Mouse (Mus musculus): ENCODE results near the gene Sspo. TPM values are rescaled to one million over a fixed set of nuclear protein-coding genes. Genes with fewer than 3 reads are reported as not detected.
A peak's percentile ranks its signal among the peaks of the same experiment; 100 is the strongest.

Sspo gene
- total RNA-seq, 1 experiment from 2014 or later = not detected

DNA sequence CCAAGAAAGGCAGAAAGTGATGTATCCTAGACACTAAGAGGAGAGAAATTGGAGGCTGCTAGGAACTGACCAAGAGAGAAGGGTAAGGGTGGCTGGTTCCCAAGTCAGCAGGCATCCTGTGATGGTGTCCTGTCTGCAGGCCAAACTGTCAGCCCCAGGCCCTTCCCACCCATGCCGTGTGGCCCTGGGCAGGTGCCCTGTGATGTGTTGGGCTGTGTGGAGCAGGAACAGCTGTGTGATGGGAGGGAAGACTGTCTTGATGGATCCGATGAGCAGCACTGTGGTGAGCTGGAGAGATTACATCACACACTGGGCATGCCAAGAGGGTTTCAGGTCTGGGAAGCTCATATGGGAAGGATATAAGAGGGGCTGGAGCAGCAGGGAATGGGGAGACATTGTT, 22.7 kb downstream of the Sspo start:
- no peak for ATAC-seq (replicated peaks; ENCODE audit: low read depth, poor library complexity, severe bottlenecking)

DNA sequence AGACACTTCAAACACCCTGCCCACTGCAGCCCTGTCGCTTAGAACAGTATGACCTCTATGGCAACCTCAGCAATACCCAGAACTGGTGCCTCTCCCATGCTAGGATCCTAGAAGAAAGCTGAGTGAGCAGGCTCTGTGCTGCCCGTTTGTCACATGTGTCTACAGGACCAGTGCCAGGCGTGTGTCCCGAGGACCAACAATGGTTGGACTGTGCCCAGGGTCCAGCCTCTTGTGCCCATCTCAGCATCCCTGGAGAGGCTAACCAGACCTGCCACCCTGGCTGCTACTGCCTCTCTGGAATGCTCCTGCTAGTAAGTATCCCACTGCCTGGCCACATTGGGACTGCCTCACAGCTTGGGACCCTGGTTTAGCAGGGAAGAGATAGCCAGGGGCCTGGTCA, 30.4 kb downstream of the Sspo start:
- ATAC-seq (replicated peaks; ENCODE audit: low read depth, poor library complexity, severe bottlenecking) = no peak

DNA sequence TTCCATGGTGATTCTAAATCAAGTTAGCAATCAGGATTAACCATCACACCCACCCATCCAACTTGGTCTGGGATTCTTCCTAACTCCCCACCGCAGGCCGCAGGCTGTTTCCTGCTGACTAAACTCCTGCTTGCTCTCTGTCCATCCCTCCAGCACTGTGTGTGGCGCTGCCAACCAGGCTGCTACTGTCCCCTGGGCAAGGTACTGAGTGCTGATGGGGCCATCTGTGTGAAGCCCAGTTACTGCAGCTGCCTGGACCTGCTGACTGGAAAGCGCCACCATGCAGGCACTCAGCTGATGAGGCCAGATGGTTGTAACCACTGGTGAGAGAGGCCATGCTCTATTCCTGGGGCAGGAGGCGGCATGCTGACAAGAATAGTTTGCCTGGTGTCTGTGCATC, 34.5 kb downstream of the Sspo start:
- peak; percentile 49 for ATAC-seq (replicated peaks; ENCODE audit: low read depth, poor library complexity, severe bottlenecking)

DNA sequence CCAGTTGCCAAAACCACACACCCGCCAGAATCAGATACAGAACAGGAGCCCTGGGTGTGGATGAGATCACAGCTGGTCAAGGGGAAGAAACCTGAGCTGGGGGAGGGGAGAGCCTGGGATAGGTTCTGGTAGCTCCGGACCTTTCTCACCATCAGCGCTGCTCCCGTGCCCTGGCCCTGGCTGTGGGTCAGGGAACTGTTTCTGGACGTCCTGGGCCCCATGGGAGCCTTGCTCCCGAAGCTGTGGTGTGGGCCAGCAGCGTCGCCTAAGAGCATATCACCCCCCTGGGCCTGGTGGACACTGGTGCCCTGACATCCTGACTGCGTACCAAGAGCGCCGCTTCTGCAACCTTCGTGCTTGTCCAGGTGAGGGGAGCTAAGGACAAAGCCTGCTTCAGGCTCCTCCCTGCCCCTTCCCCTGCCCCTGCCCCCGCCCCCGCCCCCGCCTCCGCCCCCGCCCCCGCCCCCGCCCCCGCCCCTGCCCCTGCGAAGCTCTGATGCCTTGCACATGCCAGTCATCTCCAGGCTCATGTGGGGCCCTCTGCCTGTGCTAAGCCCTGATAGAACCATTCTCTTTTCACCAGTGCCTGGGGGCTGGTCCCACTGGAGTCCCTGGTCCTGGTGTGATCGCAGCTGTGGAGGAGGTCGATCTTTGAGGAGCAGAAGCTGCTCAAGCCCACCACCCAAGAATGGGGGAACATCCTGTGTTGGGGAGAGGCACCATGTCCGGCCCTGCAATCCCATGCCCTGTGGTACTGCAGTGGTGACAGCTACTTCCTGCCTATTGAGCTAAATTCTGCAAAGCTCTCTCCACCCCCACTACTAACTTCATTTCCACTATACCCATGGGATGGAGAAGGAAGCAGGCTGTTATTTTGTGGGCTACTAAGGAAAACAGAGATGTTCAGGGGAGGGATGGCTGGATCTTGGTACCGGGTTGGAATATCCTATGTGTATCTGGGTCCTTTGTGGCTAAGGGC, 40.0 kb downstream of the Sspo start:
- ATAC-seq (replicated peaks; ENCODE audit: low read depth, poor library complexity, severe bottlenecking) = peak; percentile 30

DNA sequence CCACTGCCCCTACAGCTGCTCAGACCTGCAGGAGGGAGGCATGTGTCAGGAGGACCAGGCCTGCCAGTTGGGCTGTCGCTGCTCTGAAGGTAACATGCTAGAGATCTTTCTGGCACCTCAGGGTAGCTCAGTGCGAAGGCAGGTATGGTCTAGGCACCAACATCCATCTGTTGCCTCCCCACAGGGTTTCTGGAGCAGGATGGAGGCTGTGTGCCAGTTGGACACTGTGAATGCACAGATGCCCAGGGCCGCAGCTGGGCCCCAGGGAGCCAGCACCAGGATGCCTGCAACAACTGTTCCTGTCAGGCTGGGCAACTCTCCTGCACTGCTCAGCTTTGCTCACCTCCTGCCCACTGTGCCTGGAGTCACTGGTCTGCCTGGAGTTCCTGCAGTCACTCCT, 41.7 kb downstream of the Sspo start:
- ATAC-seq (replicated peaks; ENCODE audit: low read depth, poor library complexity, severe bottlenecking) = no peak

DNA sequence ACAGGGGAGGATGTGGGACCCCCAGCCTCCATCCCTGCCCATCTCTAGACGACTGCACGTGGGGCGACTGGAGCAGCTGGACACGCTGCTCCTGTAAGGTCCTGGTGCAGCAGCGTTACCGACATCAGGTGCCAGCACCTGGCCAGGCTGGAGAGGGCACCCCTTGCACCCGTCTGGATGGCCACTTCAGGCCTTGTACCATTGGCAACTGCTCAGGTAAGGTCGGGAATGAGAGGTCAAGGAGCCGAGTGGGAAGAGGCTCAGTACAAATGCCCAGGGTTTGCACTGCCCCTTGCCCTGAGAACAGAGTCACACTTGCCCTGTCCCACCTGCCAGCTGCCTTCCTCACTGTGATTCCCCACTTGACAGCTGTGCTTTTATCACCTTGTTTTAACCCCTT, 43.3 kb downstream of the Sspo start:
- ATAC-seq (replicated peaks; ENCODE audit: low read depth, poor library complexity, severe bottlenecking) = no peak

DNA sequence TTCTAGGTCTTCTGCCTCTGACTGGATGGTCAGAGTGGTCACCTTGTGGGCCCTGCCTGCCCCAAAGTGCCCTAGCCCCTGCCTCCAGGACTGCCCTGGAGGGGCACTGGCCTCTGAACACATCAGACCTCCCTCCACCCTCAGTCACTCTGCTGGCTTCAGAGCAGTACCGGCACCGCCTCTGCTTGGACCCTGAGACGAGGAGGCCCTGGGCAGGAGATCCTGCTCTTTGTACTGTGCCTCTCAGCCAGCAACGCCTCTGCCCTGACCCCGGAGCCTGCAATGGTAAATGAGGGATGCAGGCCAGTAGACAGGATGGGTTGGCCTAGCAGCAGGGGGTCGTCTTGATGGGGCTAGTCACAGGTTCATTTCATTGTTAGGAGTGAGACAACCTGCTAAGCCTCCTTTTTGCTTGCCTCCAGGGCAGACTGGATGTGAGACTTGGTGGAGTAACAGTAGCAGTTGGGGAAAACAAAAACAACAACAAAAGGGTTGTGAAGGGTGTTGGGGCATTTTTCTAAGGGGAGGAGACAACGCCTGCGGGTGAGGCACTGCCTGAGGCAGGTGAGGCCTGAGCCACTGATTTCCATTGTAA, 45.2 kb downstream of the Sspo start:
- no peak for ATAC-seq (replicated peaks; ENCODE audit: low read depth, poor library complexity, severe bottlenecking)

DNA sequence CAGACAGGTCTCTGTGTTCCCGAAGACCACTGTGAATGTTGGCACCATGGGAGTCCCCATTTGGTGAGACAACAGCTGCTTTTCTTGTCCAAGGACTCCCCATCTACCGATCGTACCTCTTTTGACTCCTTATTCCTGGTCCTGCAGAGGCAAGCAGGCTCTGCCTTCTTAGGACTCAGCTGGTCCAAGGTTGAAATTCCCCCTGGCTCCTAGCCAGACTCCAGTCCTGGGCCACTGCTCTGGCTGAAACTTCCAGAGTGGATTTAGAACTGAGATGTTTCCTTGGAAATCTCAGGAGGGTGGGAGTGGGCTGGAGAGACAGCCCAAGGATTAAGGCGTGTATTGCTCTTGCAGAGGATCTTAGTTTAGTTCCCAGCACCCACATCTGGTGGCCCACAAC, 49.5 kb downstream of the Sspo start:
- ATAC-seq (replicated peaks; ENCODE audit: low read depth, poor library complexity, severe bottlenecking) = no peak

DNA sequence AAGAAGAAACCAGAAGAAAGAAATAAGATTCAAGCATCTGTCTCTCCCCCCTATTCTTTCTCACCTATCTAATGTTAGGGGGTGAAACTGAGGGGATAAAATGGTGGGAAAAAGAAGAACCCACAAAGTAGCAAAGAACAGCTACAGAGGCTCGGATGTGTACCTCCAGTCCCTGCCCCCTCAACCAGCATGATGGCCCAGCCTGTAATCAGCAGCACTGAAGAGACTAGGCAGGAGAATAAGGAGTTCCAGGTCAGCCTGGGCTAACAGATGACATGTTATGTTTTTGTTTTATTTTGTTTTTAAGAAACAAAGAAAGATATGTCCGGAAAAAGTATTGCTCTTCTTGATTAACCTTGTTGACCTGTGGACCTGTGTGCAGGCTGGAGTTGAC, 55.8 kb downstream of the Sspo start:
- ATAC-seq (replicated peaks; ENCODE audit: low read depth, poor library complexity, severe bottlenecking) = peak; percentile 16; the same call in 1 of the 2 replicates

DNA sequence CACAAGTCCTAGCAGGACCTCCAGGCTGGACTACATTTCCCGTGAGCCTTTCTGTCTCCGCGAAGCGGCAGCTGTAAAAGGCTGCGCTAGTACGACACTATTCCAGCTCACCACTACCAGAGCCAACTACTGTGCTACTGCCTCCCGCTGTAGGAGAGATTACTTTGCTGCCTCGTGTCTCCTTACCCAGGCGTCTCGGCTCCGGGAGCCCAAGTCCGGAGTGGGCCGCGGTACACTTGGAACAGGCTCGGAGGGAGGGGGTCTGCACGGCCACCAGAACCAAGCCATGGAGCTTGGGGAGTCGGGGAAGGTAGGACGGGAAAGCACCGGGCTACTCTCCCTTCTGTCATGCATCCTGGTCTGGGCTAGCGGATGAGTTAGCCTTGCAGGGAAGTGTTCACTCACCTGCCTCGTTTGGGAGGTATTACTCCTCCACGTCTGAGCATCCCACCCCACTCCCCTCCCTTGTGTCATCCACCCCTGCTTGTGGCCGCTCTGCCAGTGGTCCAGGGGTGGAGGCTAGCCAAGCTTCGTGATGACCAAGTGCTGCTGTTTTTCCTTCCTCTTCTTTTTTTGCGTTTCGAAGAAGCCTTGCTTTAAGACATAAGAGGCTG, 56.3 kb downstream of the Sspo start:
- peak; percentile 92 for ATAC-seq (replicated peaks; ENCODE audit: low read depth, poor library complexity, severe bottlenecking)

DNA sequence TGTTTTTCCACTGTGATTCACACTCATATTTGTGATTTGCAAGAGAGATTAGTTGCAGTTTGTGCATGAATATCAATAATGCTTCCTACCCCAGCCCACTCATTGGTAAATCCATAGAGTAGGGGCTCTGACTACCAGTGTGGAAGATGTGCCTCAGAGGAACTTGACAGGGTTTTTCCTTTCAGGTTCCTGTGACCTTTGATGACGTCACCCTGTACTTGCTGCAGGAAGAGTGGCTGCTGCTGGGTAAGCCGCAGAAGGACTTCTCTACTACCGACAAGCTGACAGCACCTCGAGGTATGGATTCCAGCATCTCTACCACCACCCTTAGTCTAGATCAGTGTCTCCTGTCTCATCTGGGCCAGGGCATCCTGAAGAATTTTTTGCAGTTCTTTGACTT, 60.1 kb downstream of the Sspo start:
- ATAC-seq (replicated peaks; ENCODE audit: low read depth, poor library complexity, severe bottlenecking) = no peak

DNA sequence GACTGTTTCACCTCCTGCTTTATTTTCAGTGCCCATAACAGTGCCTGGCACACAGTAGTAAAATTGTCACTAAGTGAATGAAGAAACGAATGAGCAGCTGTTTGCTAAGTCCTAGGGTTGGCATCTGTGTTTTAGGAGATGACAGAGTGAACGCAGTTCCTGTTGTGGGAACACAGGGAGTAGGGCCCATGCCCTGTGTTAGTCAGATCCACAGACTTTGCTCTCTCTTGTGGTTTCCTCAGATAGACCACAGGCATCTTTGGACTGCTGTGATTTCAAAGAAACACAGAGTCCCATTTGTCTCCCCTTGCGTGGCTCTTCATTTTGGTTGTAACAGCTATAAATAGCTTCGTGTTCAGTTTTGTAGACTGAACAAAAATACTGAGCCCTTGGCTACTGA, 62.4 kb downstream of the Sspo start:
- ATAC-seq (replicated peaks; ENCODE audit: low read depth, poor library complexity, severe bottlenecking) = 0 out of 2 replicates have a peak, but pooled peaks have one; percentile 36

DNA sequence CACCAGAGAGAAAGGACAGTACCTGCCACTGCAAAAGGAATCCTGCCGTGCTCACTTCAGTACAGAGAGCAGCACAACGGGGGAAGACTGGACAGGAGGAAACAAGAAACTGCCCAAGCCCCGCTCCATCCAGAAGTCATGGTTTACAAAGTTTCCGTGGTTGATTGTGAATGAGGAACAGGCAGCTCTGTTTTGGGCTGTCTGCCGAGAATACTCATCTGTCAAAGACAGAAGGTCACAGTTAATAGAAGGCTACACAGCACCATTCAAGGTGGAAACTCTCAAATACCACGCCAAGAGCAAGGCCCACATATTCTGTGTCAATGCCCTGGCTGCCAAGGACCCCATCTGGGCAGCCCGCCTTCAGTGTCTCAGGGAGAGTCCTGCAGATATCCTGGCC, 63.8 kb downstream of the Sspo start:
- ATAC-seq (replicated peaks; ENCODE audit: low read depth, poor library complexity, severe bottlenecking) = no peak

DNA sequence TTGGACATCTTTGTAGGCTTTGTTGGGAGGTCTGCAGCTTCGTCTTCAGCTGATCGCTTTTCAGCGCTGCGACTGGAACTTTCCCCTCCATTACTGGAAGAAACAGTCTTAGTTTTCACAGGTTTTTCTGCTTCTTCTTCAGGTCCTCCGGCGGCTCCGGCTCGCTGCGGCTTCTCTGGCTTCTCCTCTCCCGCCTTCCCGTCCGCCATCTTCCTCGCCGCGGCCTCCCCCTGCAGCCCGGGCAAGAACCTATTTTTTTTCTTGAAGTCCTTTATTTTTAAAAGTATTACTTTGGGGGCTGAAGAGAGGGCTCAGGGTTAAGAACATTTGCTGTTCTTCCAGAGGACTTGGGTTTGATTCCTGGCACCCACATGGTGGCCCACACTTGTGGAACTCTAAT, 76.9 kb downstream of the Sspo start:
- ATAC-seq (replicated peaks; ENCODE audit: low read depth, poor library complexity, severe bottlenecking) = peak; percentile 85

DNA sequence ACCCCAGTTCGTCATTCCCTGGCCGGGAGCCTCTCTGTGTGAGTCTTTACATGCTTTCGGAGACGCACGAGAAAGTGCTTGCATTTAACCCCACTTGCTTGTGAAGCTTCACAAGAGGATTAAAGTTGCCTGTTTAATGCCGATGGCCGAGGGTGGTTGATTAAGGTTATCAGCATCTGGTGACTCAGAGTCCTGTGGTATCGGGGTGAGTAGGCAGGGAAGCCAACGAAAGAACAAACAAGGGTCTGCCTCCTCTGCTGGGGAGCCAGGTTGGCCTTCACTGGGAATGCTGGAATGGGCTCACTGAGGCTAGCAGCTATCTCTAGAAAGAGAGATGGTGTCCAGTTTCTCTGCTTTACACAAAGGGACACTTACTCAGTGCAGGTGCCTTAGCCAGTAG, 79.9 kb downstream of the Sspo start:
- ATAC-seq (replicated peaks; ENCODE audit: low read depth, poor library complexity, severe bottlenecking) = no peak

DNA sequence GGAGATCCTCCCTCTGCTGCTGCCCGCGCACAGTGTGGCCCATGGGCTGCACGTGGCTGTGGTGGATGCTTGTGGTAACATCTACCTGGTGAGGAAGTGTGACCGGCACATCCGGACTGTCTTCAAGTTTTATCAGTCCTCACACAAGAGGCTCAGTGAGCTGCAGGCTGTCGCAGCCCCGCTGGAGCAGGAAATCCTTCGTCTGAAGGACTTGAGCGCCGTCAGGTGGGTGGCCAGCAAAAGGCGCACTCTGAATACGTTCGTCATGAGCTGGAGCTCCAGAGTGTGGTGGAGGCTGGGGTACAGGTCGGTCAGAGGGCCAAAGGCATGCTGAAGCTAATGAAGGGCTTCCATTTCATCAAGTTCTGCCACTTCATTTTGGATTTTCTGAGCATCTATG, 81.2 kb downstream of the Sspo start:
- peak; percentile 38; the same call in 1 of the 2 replicates for ATAC-seq (replicated peaks; ENCODE audit: low read depth, poor library complexity, severe bottlenecking)

DNA sequence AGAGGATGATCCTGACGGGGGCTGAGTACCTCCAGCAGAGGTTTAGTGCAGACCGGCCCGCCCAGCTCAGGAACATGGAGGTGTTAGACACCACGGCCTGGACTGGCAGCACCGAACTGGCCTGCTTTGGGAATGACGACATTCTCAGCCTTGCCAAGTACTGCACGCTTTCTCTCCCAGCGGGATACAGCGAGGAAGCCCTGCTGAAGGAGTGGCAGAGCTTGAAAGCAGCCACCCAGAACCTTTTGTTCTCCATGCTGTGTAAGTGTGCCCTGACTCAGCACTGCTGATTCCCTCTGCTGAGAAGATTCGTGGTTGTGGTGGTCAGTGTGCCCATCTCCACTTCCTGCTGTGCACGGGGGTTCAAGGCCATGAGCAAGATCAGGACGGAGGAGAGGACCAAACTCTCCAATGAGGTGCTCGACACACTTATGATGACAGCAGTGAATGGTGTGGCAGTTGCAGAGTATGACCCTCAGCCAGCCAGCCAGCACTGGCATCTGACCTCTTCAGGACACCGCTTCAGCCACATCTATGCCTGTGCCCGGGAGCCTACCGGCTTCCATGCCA, 81.9 kb downstream of the Sspo start:
- 0 out of 2 replicates have a peak, but pooled peaks have one; percentile 29 for ATAC-seq (replicated peaks; ENCODE audit: low read depth, poor library complexity, severe bottlenecking)

DNA sequence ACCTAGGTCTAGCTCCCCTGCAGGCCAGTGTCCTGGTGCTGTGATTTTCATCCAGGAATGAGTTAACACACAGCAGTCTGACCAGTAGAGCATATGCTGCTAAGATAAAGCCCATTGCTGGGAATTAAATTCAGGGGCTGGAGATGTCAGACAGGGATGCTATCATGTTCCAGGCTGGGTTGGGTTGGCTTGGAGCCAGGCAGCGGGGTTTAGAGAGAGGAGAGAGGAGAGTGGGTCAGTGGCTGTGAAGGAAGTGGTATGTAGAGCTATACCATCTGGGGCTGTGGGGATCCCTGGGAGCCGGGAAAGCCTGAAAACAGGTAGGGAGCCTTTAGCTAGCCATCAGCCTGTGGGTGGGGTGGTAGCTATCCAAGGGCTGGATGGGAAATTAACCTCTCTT, 82.8 kb downstream of the Sspo start:
- ATAC-seq (replicated peaks; ENCODE audit: low read depth, poor library complexity, severe bottlenecking) = no peak

DNA sequence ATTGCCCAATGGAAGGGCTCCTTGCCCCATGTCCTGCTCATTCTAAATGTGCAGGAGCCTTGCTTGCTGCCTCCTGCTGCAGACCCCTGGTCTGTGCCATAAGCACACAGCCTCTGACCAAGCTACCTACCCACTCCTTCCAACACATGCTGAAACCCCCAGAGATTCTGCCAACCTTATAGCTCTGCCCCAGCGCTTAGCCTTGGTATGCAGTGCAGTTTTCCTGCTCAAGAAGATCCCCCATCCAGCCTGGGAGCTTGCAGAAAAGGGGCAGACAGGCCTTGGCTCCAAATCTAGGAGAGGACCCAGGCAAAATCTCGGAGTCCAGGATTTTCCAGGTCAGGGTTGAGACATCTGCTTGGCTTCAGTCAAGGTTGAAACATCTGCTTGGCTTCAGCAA, 85.4 kb downstream of the Sspo start:
- ATAC-seq (replicated peaks; ENCODE audit: low read depth, poor library complexity, severe bottlenecking) = no peak

DNA sequence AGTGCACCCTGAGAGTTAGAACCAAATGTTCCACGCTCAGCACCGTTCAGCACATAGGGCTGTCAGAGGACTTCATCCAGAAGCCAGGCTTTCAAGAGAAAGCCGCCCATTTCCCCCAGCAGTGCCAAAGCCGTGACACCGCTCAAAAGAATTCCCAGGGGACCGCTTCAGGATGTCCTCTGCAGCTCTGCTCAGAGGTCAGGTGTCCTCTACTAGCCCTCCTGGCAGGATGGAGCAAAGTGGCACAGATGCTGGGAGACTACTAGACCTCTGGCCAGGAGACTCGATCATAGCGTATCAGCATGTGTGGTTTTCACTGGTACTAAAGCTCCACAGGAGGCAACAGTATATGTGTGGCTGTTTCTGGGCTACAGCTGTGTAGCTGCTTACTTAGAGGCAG, 86.9 kb downstream of the Sspo start:
- no peak for ATAC-seq (replicated peaks; ENCODE audit: low read depth, poor library complexity, severe bottlenecking)

DNA sequence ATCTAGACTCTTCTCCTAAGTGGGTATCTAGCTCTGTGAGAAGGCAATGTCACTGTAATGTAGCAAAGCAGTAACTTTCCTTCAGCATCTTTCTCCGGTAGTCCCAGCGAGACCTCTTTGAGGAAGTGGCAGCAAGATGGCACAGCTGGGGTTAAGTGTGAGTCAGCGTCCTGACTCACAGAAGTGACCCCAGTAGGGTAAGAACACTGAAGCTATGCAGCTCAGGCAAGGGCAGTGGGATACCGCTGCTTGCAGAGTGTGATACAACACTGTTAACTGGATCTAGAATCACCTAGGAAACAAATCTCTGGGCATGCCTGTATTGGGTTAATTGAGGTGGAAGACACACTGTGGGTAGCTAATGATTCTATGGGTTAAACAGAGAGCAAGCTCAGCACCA, 88.1 kb downstream of the Sspo start:
- peak; percentile 69 for ATAC-seq (replicated peaks; ENCODE audit: low read depth, poor library complexity, severe bottlenecking)

Data from common myeloid progenitor, adult 5-6 weeks (primary cell).